Mouse (Mus musculus) hindbrain, embryonic 11.5 days (tissue): Measurements from ENCODE around the gene Fpr1. TPM values are rescaled to one million over a fixed set of nuclear protein-coding genes. Genes with fewer than 3 reads are reported as not detected.
A peak's percentile ranks its signal among the peaks of the same experiment; 100 is the strongest.

Source experiments
- ATAC-seq: fragments of 200-750 bp; cut with Nextera tagmentation; 2 replicates; pipeline ENCODE4 v1.8.0; 2017; ENCODE audit warnings: mild to moderate bottlenecking, moderate TSS enrichment, moderate library complexity; ENCODE audit not compliant: low FRiP score
- DNase-seq: peaks from one replicate; pipeline ENCODE4 v3.0.0-alpha.2; 2015; ENCODE audit warnings: low spot score
- H3K27ac ChIP-seq: fragments of 300-500 bp; sonication (generic); 2 replicates; pipeline ENCODE4 v1.5.1; 2014; ENCODE audit warnings: mild to moderate bottlenecking, low read depth, low read length
- H3K27me3 ChIP-seq: fragments of 300-500 bp; sonication (generic); 2 replicates; pipeline ENCODE4 v1.6.1; 2014; ENCODE audit warnings: mild to moderate bottlenecking, low read length, moderate library complexity, mixed read lengths; ENCODE audit not compliant: control insufficient read depth, insufficient read depth
- H3K36me3 ChIP-seq: fragments of 300-500 bp; sonication (generic); 2 replicates; pipeline ENCODE4 v1.6.1; 2014; ENCODE audit warnings: mild to moderate bottlenecking, low read length, moderate library complexity, mixed read lengths; ENCODE audit not compliant: control insufficient read depth, insufficient read depth
- H3K4me1 ChIP-seq: fragments of 300-500 bp; sonication (generic); replicated peaks from 2 replicates; pipeline ENCODE4 v1.6.1; 2014; ENCODE audit warnings: low read length, mixed read lengths; ENCODE audit not compliant: control insufficient read depth, insufficient read depth
- H3K4me2 ChIP-seq: fragments of 300-500 bp; sonication (generic); replicated peaks from 2 replicates; pipeline ENCODE4 v1.6.1; 2014; ENCODE audit warnings: mild to moderate bottlenecking, low read depth, low read length
- H3K4me3 ChIP-seq: fragments of 300-500 bp; sonication (generic); 2 replicates; pipeline ENCODE4 v1.5.1; 2014; ENCODE audit warnings: low read depth, low read length
- H3K9ac ChIP-seq: fragments of 300-500 bp; sonication (generic); 2 replicates; pipeline ENCODE4 v1.6.1; 2014; ENCODE audit warnings: low read depth, low read length
- H3K9me3 ChIP-seq: fragments of 300-500 bp; sonication (generic); 2 replicates; pipeline ENCODE4 v1.6.1; 2016; ENCODE audit warnings: low read length; ENCODE audit not compliant: control insufficient read depth
- WGBS: fragments of 180-500 bp; shearing (Covaris S2); extraction: QIAGEN DNeasy Blood & Tissue Kit; methylation state at CpG from one replicate; pipeline ENCODE4 v1.1.7; 2014; 5-methylcytosine and 5-hydroxymethylcytosine counted together
- microRNA counts: library from miRNA; unstranded; fragments of <30 nt; microRNA quantifications from one replicate; lab custom pipeline; 2015
- polyA plus RNA-seq: library from polyadenylated mRNA; unstranded; fragments of >200 nt; fragmentation: Nextera tagmentation; extraction: Ambion mirVana; gene quantifications from 2 replicates; pipeline ENCODE4 v1.2.1, GENCODE M21; 2014

The Fpr1 gene
- polyA plus RNA-seq, 1 experiment from 2014 or later: 0.17 TPM

- Histone ChIP-seq H3K9ac (peak overlapping the region; percentile 92), H3K4me3 (peak overlapping the region; percentile 56), H3K9me3 (no peaks in the 10 kb centered on the region), H3K4me1 (peaks cover 15% of the 10 kb centered on the region), H3K4me2 (peak overlapping the region; percentile 80), H3K36me3 (peaks cover 8% of the 10 kb centered on the region; the same call in 1 of the 2 replicates), H3K27ac (peak overlapping the region; percentile 98), H3K27me3 (no peaks in the 10 kb centered on the region)
- no peak for ATAC-seq
- no peak for DNase-seq
- WGBS: 5% methylated on average over 6 of the region's 6 CpGs
Observed at GRCm38 (mm10) chr17:17829052-17829785, 54.5 kb downstream of the Fpr1 start.

- peak overlapping the region; percentile 92 for H3K9ac ChIP-seq
- H3K27ac ChIP-seq: peak overlapping the region; percentile 98
- DNase-seq: peak; percentile 92
- peak overlapping the region; percentile 56 for H3K4me3 ChIP-seq
- H3K36me3 ChIP-seq: peaks cover 8% of the 10 kb centered on the region; the same call in 1 of the 2 replicates
- peaks cover 15% of the 10 kb centered on the region for H3K4me1 ChIP-seq
- WGBS: 0% methylated on average over 5 of the region's 15 CpGs
- peak overlapping the region; percentile 80 for H3K4me2 ChIP-seq
- H3K9me3 ChIP-seq: no peaks in the 10 kb centered on the region
- H3K27me3 ChIP-seq: no peaks in the 10 kb centered on the region
- ATAC-seq: peak; percentile 76
Observed at GRCm38 (mm10) chr17:17828191-17828981, 55.4 kb downstream of the Fpr1 start.

- Histone ChIP-seq H3K4me1 (peaks cover 15% of the 10 kb centered on the region), H3K27me3 (no peaks in the 10 kb centered on the region), H3K9me3 (no peaks in the 10 kb centered on the region), H3K4me2 (peak overlapping the region; percentile 80), H3K27ac (peak overlapping the region; percentile 98), H3K9ac (peak overlapping the region; percentile 92), H3K36me3 (peaks cover 8% of the 10 kb centered on the region; the same call in 1 of the 2 replicates), H3K4me3 (peak overlapping the region; percentile 56)
- ATAC-seq: peak; percentile 70
- WGBS: 0% methylated on average over 12 of the region's 13 CpGs
- DNase-seq: peak; percentile 90
Observed at GRCm38 (mm10) chr17:17827658-17828190, 56.0 kb downstream of the Fpr1 start.

DNA sequence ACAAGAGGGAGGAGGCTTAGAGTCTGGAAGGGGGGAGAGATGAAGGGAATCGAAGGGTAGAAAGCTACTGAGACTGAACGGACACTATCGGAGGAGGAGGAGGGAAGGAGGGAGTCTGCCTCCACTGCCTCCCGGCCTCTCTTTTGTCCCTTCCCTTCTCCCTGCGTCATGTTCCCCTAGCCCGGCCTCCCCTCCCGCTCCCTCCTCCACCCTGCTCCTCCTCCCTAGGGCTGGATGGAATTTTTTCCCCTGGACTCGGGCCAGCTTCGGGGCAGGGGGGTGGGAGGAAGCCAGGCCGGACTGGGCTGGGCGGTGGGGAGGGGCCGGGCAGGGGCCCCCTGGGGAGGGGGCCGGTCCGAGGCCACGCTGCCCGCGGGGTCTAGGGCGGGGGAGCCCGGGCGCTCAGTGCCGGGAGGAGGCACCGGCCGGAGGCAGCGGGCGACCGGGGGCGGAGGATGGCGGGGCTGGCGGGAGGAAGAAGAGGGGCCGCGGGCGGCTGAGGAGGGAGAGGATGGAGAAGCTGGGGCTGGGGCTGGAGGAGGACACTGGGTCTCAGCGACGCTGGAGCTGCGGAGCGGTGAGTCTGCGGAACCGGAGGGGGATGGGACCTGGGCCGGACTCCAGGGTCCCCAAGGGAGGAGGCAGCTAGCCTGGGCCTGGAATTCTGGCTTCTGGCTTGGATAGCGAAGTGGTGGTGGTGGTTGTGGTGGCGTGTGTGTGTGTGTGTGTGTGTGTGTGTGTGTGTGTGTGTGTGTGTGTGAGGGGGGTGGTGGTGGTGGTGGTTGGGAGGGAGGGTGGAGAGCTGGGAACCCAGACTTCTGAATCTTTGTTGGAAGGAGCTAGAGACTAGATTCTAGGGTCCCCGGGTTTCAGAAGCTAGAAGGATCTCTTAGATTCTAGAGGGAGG is 56.7 kb downstream of the Fpr1 start, which contains the start of gene Spaca6:
Spaca6 (plus strand) TSS at position 408 of the 907 bp plus-strand sequence.
- WGBS: 0% methylated on average over 23 of the region's 42 CpGs
- Histone ChIP-seq H3K36me3 (peaks cover 6% of the 10 kb centered on the region; the same call in 1 of the 2 replicates), H3K4me2 (peak within 1 kb of the TSS; percentile 80), H3K4me1 (peaks cover 15% of the 10 kb centered on the region), H3K9me3 (no peaks in the 10 kb centered on the region), H3K4me3 (peak within 1 kb of the TSS; percentile 56), H3K27me3 (no peaks in the 10 kb centered on the region), H3K9ac (peak within 1 kb of the TSS; percentile 92), H3K27ac (peak within 1 kb of the TSS; percentile 98)
- DNase-seq: peak; percentile 92
- ATAC-seq: peak; percentile 81

MicroRNAs within 50 kb of the gene (microRNA counts, 519-probe panel; counts per million panel counts)
- microRNA mmu-let-7e (lab: Ali Mortazavi, UCI): 6,290 counts per million, percentile 89 among the panel's probes with 10 or more counts
- microRNA mmu-miR-125a-3p (lab: Ali Mortazavi, UCI): 3,873 counts per million, percentile 34 among the panel's probes with 10 or more counts
- 7,162 counts per million, percentile 96 among the panel's probes with 10 or more counts for microRNA mmu-miR-125a-5p (lab: Ali Mortazavi, UCI)
- 6,350 counts per million, percentile 90 among the panel's probes with 10 or more counts for microRNA mmu-miR-99b (lab: Ali Mortazavi, UCI)

Other genes starting within 250 kb of the Fpr1 start
- not detected in 2 replicates for gene Vmn2r90, start 180.2 kb downstream of the Fpr1 start, polyA plus RNA-seq
- gene Spaca6, start 56.8 kb downstream of the Fpr1 start, polyA plus RNA-seq: 21.8 and 35.4 TPM in 2 replicates
- 1.2 and 2.6 TPM in 2 replicates for gene Has1, start 28.7 kb downstream of the Fpr1 start, polyA plus RNA-seq
- gene Fpr2, start 3.9 kb upstream of the Fpr1 start, polyA plus RNA-seq: not detected in 2 replicates
- not detected in 2 replicates for gene Fpr3, start 3.9 kb upstream of the Fpr1 start, polyA plus RNA-seq
- not detected in 2 replicates for gene Fpr-rs4, start 137.8 kb upstream of the Fpr1 start, polyA plus RNA-seq
- not detected in 2 replicates for gene Vmn2r124, start 165.5 kb upstream of the Fpr1 start, polyA plus RNA-seq
- gene Vmn2r91, start 201.1 kb upstream of the Fpr1 start, polyA plus RNA-seq: not detected in 2 replicates